Mouse (Mus musculus) thymus, postnatal 10 days (tissue): ENCODE data around the gene Tmem253.
A peak's percentile ranks its signal among the peaks of the same experiment; 100 is the strongest.

Source experiments
- DNase-seq, 2 experiments: peaks; one replicate each; pipeline ENCODE4 v3.0.0; 2021; ENCODE audit warnings: low spot score in 2 of 2

Tmem253 gene

GRCm38 (mm10) chr14:52015445-52016100 is at the start of gene Tmem253:
TSS of gene Tmem253 (plus strand) at chr14:52015658.
- DNase-seq, result no peak

- no peak for DNase-seq
Measured at GRCm38 (mm10) chr14:51967400-51967799, 48.1 kb upstream of the Tmem253 start.

DNA sequence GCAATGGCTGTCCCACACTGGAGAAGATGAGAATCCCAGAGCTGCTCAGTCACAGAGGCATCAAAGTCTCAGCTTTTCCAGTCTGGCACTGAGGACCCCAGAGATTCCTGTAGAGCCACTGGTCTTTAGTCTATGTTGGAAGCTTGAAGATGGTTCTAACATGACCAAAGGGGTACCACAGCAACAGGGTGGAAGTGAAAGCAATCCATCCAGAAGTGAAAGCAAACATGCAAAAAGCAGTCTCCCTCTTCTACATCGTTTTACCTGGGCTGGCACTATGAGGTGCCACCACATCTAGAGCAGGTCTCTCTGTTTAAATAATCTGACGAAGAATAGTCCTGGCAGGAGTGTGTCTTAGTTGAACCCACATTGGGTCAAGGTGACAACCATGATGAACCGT is 36.2 kb upstream of the Tmem253 start:
- DNase-seq, result no peak

DNA sequence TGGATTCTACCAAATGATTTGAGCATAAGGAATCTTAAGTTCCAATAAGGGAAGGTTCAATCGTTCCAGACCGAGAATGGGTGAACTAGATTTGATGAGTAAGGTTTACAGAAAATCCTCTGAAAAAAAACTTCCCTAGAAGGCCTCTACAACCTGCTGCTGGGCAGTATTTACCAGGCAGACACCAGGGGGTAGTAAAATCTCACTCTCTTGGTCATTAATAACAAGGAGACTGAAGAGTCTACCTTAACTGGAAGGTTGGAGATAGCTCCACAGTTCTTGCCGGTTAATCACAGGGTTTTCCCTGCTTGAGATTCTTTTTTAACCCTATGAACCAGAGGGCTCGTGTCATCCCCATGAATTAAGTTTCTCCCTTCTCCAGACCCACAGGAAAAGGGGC is 32.2 kb upstream of the Tmem253 start:
- no peak for DNase-seq

- DNase-seq, result no peak
Measured at GRCm38 (mm10) chr14:51983855-51984246, 31.6 kb upstream of the Tmem253 start.

DNA sequence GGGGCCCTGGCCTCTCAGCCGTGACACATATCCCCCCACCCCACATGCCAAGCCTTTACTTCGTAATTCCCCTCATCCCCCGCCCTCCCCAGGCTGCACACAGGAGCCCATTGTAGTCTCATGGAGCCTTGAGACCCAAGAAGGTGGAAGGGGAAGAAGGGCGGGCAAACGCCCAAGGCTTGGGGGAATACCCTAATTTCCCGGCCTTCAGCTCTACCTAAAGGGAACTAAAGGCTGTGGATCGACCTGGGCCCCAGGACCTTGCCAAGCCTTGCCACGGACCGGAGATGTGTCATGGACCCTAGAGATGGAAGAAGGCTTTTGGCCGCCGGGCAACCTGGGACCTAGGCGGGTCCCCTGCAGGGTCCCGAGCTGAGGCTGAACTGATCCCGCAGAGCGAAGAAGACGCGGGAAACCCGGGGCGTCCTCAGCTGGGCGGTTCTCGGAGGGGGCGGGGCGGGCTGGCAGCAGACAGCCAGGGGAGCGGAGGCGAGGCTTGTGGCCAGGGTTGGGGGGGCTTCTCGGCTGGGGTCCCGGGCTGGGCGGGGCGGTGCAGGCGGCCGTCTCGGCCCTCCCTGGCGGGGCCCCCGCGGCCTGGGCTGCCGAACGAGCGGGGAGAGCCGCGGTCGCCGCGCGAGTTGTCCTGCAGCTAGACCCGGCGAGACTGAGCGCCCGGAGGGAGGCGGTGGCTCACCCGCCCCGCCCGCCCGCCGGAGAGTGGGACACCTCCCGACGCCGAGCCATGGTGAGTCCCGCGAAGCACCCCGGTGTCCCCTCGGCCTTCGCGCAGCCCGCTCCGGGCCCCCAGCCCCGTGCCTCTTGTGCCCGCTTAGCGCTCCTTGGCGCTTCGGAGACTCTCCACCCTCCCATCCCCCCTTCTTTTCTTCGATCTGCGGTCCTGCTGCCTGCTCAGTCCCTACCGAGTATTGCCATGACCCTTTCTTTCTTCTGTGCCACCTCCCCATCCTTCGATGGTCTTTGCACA is 30.9 kb upstream of the Tmem253 start, which contains the start of gene Arhgef40:
TSS of gene Arhgef40 (plus strand) at position 473 of the 985 bp plus-strand sequence.
- peak; percentile 48 to 69 for DNase-seq

- peak; percentile 31 to 32 for DNase-seq
Measured at GRCm38 (mm10) chr14:51985301-51986152, 29.9 kb upstream of the Tmem253 start.

GRCm38 (mm10) chr14:51986153-51986505 is 29.3 kb upstream of the Tmem253 start:
- DNase-seq, result no peak

GRCm38 (mm10) chr14:51987177-51987576 is 28.3 kb upstream of the Tmem253 start:
- DNase-seq, result no peak

GRCm38 (mm10) chr14:51988731-51989130 is 26.7 kb upstream of the Tmem253 start:
- no peak for DNase-seq

DNA sequence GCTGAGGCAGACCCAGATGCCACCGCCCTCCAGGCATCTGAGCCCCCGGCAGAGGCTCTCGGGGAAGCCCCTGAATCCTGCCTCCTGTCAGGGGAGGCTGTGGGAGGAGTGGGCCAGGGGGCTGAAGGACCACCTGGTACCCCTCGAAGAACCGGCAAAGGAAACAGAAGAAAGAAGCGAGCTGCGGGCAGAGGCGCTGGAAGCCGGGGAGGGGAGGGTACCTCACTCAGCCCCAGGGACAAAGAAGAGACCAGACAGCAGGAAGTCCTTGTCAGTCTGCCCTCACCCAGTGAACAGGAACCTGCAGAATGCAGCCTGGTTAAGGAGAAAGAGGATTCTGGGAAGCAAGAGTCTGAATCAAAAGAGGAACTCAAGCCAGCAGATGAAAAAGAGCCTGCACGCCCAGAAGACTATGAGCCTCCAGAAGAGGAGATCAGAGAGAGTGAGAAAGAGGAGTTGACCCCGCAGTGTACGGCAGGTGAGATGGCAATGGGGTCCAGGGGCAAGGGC is 25.9 kb upstream of the Tmem253 start:
- DNase-seq, result peak in 1 of 2 experiments; percentile 12

- no peak for DNase-seq
Measured at GRCm38 (mm10) chr14:51994453-51994852, 21.0 kb upstream of the Tmem253 start.

DNA sequence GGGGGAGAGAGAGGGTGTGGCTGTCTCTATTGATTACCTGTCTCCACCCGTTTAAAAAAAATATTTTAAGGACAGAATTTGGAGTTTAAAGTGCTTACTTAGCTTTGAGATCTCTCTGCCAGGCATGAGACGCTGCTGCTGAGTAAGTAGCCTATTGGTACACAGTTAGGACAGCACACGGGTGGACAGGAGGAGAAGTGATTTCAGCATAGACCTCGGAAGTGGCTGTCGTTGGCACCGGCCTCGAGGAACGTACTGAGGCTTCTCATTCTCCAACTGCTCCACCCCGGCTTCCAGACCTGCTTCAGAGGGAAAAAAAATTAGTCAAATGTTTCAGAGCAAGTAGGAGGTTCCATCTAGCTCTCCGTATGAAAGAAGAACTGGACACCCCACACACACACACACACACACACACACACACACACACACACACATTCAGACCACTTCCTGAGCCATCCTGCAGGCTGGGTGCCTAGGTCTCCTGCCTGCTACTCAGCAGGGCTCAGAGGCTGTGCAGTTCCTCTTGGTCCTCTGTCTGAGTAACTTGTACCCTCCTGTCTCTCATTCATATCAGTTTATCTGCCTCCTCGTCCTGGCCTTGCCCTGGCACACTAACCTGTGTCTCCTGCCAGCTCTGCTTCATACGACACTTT is 20.1 kb upstream of the Tmem253 start:
- DNase-seq, result no peak

DNA sequence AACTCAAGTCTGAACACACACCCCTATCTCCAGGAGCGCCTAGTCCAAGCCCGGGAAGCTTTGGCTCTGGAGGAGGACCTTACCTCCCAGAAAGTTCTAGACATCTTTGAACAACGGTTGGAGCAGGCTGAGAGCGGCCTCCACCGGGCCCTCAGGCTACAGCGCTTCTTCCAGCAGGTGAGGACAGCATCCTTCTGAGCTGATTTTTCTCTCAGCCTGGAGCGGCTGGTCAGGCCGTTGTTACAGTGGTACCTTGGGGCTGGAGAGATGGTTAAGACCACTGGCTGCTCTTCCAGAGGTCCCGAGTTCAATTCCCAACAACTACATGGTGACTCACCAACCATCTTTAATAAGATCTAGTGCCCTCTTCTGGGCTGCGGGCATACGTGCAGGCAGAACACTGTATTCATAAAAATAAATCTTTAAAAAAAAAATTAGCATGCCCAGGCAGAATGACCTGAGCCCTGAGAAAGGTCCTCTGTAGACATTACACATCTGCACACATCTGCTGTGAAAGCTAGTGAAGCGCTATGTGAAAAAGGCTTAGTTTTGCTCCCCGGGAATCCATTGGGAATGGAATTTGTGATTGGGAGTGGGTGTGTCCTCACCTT is 19.1 kb upstream of the Tmem253 start:
- DNase-seq, result no peak

- DNase-seq, result no peak
Measured at GRCm38 (mm10) chr14:51996866-51997265, 18.6 kb upstream of the Tmem253 start.

DNA sequence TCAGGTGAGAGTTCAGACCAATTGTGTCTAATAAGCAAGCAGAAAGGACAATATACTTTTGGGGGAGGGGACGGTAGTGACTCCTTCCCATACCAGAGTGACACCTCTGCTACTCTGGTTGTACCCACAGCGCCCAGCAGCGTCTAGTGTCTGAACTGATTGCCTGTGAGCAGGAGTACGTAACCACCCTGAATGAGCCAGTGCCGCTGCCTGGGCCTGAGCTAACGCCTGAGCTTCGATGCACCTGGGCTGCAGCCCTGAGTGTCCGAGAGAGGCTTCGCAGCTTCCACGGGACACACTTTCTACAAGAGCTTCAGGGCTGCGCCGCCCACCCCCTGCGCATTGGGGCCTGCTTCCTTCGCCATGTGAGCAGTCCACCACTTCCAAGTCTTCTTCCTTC is 18.0 kb upstream of the Tmem253 start:
- no peak for DNase-seq

DNA sequence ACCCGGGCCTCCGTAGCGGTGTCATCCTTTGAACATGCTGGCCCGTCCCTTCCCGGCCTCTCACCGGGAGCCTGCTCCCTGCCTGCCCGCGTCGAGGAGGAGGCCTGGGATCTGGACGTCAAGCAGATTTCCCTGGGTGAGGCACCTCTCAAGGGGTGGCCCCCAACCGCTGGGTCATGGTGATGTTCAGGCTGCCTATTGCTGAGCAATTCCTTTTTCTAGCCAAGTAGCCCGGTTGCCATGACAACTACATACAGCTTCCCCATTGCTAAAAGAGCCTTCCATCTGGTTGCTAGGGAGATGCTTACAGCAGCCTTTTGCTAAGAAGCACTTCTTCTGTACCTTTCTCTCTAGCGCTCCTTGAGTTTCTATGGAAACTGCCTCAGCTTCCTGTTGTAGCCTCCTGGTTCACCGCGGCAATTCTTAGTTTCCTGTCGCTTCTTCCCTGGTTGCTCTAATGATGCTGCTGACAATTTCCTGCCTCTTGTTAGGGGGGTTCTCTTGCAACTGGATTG is 11.4 kb upstream of the Tmem253 start:
- no peak for DNase-seq

GRCm38 (mm10) chr14:52005141-52005540 is 10.3 kb upstream of the Tmem253 start:
- no peak for DNase-seq

- no peak for DNase-seq
Measured at GRCm38 (mm10) chr14:52005616-52006015, 9.8 kb upstream of the Tmem253 start.

DNA sequence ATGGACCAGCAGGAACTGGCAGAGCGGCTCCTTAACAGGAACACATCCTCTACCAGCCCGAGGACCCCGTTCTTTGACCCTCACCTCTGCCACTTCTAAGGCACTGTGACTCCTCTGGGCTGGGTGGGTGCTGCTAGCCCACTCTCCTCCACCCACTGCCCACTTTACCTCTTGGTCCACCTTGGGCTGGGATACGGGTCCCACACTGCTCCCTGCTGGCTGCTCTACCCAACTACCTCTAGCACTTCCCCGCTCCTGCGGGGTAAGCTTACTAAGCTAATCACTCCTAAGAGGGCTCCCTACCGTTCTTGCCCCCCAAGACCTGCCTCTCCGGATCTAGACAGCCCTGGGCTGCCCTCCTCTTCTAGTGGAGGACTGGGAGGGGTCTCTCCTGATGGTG is 9.2 kb upstream of the Tmem253 start:
- peak in 1 of 2 experiments; percentile 29 for DNase-seq
